Mouse (Mus musculus) heart, adult 2 months (tissue): ENCODE measurements around the gene Arhgef25. TPM values are rescaled to one million over a fixed set of nuclear protein-coding genes. Genes with fewer than 3 reads are reported as not detected.

ENCODE experiments used
- DNase-seq, 2 experiments: peaks; one replicate each; pipeline ENCODE4 v3.0.0; 2021
- H3K27ac ChIP-seq: fragments of 200-600 bp; 2 replicates; pipeline ENCODE4 v1.8.1; 2022
- H3K27me3 ChIP-seq: fragments of 200-500 bp; 2 replicates; pipeline ENCODE4 v1.6.1; 2012; ENCODE audit warnings: mild to moderate bottlenecking, low read length, inconsistent platforms, mixed read lengths; ENCODE audit not compliant: control insufficient read depth, insufficient read depth
- H3K36me3 ChIP-seq: fragments of 200-500 bp; 2 replicates; pipeline ENCODE4 v1.6.1; 2012; ENCODE audit warnings: low read length, inconsistent platforms; ENCODE audit not compliant: control insufficient read depth, insufficient read depth
- H3K4me1 ChIP-seq: fragments of 200-500 bp; 2 replicates; pipeline ENCODE4 v1.6.1; 2011; ENCODE audit warnings: low read length; ENCODE audit not compliant: control insufficient read depth, insufficient read depth
- H3K4me3 ChIP-seq: fragments of 200-600 bp; 2 replicates; pipeline ENCODE4 v1.8.1; 2022
- H3K79me2 ChIP-seq: fragments of 200-500 bp; replicated peaks from 2 replicates; pipeline ENCODE4 v1.6.1; 2012; ENCODE audit warnings: mild to moderate bottlenecking, inconsistent platforms, low read length, moderate library complexity, mixed read lengths; ENCODE audit not compliant: control insufficient read depth, insufficient read depth
- H3K9ac ChIP-seq: fragments of 200-500 bp; 2 replicates; pipeline ENCODE4 v1.6.1; 2012; ENCODE audit warnings: low read depth, mild to moderate bottlenecking, control low read depth, inconsistent platforms, low read length, mixed read lengths
- CTCF ChIP-seq: fragments of 200-600 bp; IDR thresholded peaks from 2 replicates; pipeline ENCODE4 v1.8.1; 2022; ENCODE audit warnings: antibody characterized with exemption, mild to moderate bottlenecking, moderate library complexity
- EP300 ChIP-seq: fragments of 200-500 bp; IDR thresholded peaks from 2 replicates; pipeline ENCODE4 v1.6.1; 2011; ENCODE audit warnings: low read depth, low read length, control low read depth; ENCODE audit not compliant: insufficient read depth
- POLR2A ChIP-seq: fragments of 200-500 bp; IDR thresholded peaks from 2 replicates; pipeline ENCODE4 v1.6.1; 2011; ENCODE audit warnings: mild to moderate bottlenecking, low read depth, low read length, control low read depth; ENCODE audit not compliant: insufficient read depth
- WGBS: fragments of 180-500 bp; shearing (Covaris S2); methylation state at CpG from one replicate; pipeline ENCODE4 v1.1.7; 2018; 5-methylcytosine and 5-hydroxymethylcytosine counted together
- intact Hi-C: fragments of 180-260 bp; cut with DNase I; formaldehyde crosslinking; loops from one replicate; pipeline ENCODE4 v1.15.1; 2025
- polyA plus RNA-seq: library from polyadenylated mRNA; depleted of rRNA; stranded (reverse); fragments of >200 nt; gene quantifications from 2 replicates; pipeline ENCODE4 v1.2.3, GENCODE M21; 2012
- total RNA-seq, 2 experiments: library from RNA; stranded (reverse); gene quantifications; 2 replicates each; pipeline ENCODE4 v1.2.3; 2021

Gene Arhgef25
- total and polyA plus RNA-seq, 3 experiments, result 9.8 to 18.2 (median 10.1) TPM

DNA sequence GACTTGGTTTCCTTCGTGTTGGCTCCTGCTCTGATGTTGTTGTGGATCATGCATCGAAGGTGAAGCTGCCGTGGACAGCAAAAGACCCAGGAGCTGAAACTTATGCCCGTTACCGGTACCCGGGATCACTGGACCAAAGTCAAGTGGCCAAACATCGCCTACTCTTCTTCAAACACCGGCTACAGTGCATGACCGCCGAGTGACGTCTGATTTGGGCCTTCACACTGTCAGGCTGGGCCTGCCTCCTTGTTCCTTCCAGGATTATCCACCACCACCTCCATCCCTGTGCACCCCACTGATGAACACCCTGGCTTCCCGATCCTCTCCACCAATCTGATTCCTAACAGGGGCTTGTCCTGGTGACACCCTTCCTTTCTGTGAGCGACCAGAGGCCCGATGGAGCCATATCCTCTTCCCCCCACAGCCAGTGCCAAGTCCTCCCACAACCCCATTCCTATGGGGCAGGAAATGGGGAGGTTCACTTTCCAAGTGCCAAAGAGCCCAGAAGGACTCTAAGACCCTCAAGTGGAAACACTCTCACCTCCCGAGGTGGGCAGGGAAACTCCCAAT is 18.2 kb downstream of the Arhgef25 start:
- Histone ChIP-seq H3K9ac (no peak overlapping the region), H3K4me1 (peaks cover under 1% of the 10 kb centered on the region; the same call in 1 of the 2 replicates), H3K79me2 (no peaks in the 10 kb centered on the region), H3K27ac (no peak overlapping the region), H3K36me3 (no peaks in the 10 kb centered on the region), H3K4me3 (no peak overlapping the region), H3K27me3 (no peaks in the 10 kb centered on the region)
- peak in 1 of 2 experiments; percentile 24 for DNase-seq
- intact Hi-C loops, result loop anchor here (5.0 kb wide), 1 partner anchor 156 kb away; no protein-coding TSS in a partner anchor
- TF ChIP-seq CTCF (no peak), EP300 (no peak), POLR2A (no peak)
- WGBS, result 63% methylated on average over 15 of the region's 15 CpGs

GRCm38 (mm10) chr10:127170837-127171272 is 19.0 kb downstream of the Arhgef25 start:
- H3K27ac ChIP-seq, result no peak overlapping the region
- peak overlapping the region; percentile 19; the same call in 1 of the 2 replicates for H3K4me3 ChIP-seq
- H3K27me3 ChIP-seq, result peaks cover 2% of the 10 kb centered on the region; the same call in 1 of the 2 replicates
- TF ChIP-seq EP300 (no peak), CTCF (peak; percentile 85), POLR2A (peak; percentile 40)
- no peaks in the 10 kb centered on the region; the same call in 1 of the 2 replicates for H3K4me1 ChIP-seq
- no peaks in the 10 kb centered on the region for H3K36me3 ChIP-seq
- intact Hi-C loops, result loop anchor here (5.0 kb wide), 1 partner anchor 156 kb away; no protein-coding TSS in a partner anchor
- WGBS, result 2% methylated on average over 29 of the region's 29 CpGs
- H3K79me2 ChIP-seq, result no peaks in the 10 kb centered on the region
- peak; percentile 80 to 84 for DNase-seq
- H3K9ac ChIP-seq, result no peak overlapping the region

DNA sequence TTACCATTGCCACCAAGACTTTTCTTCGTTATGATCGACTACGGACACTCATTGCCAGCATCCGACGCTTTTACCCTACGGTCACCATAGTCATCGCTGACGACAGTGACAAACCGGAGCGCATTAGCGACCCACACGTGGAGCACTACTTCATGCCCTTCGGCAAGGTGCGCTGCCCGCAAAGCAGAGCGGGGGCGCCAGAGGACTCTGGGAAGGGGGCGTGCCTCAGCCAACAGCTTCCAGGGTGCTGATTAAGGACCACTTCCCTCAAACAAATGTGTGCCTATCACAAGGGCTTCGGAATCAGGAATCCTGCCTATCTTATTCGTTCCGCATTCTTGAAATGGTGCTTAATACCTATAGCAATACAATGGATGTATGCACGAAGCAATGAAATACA is 19.9 kb downstream of the Arhgef25 start:
- 13% methylated on average over 22 of the region's 22 CpGs for WGBS
- no peak for TF ChIP-seq POLR2A
- TF ChIP-seq CTCF, result peak; percentile 56
- TF ChIP-seq EP300, result no peak
- intact Hi-C loops, result loop anchor here (5.0 kb wide), 1 partner anchor 157 kb away; no protein-coding TSS in a partner anchor
- Histone ChIP-seq H3K27ac (no peak overlapping the region), H3K4me3 (no peak overlapping the region), H3K36me3 (no peaks in the 10 kb centered on the region), H3K79me2 (no peaks in the 10 kb centered on the region), H3K9ac (no peak overlapping the region), H3K27me3 (peaks cover 7% of the 10 kb centered on the region; the same call in 1 of the 2 replicates), H3K4me1 (no peaks in the 10 kb centered on the region; the same call in 1 of the 2 replicates)
- peak in 1 of 2 experiments; percentile 52 for DNase-seq

DNA sequence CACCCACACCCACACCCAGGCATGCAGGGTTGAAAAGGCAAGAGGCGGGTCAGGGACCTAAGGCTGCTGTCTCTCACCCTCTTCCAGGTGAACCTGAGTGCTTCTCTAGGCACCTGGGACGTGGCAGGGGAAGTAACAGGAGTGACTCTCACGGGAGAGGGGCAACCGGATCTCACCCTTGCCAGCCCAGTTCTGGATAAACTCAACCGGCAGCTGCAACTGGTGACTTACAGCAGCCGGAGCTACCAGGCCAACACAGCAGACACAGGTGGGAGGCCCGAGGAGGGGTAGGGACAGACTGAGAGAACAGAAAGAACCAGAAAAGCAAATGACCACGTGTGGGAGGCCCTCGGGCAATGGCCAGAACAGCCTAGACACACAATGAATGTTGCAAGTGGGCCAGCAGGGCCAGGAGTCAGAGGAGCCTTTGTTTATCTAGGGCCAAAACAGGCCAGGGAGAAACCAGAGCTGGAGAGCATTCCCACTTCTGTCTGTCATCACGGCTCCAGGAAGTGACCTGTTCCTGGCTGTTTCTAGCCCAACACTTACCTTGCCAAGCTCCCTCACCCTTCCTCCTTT is 22.2 kb downstream of the Arhgef25 start:
- no peak for DNase-seq
- Histone ChIP-seq H3K4me3 (no peak overlapping the region), H3K9ac (no peak overlapping the region), H3K36me3 (no peaks in the 10 kb centered on the region), H3K27ac (no peak overlapping the region), H3K4me1 (peaks cover 3% of the 10 kb centered on the region; the same call in 1 of the 2 replicates), H3K79me2 (no peaks in the 10 kb centered on the region), H3K27me3 (peaks cover 7% of the 10 kb centered on the region; the same call in 1 of the 2 replicates)
- TF ChIP-seq POLR2A (no peak), EP300 (no peak), CTCF (no peak)
- intact Hi-C loops, result no loop called here
- 45% methylated on average over 10 of the region's 10 CpGs for WGBS

GRCm38 (mm10) chr10:127166771-127167613 is 22.9 kb downstream of the Arhgef25 start:
- Histone ChIP-seq H3K36me3 (no peaks in the 10 kb centered on the region), H3K27me3 (peaks cover 7% of the 10 kb centered on the region; the same call in 1 of the 2 replicates), H3K27ac (no peak overlapping the region), H3K4me1 (peaks cover 3% of the 10 kb centered on the region; the same call in 1 of the 2 replicates), H3K4me3 (no peak overlapping the region), H3K9ac (no peak overlapping the region), H3K79me2 (no peaks in the 10 kb centered on the region)
- intact Hi-C loops, result no loop called here
- TF ChIP-seq EP300 (no peak), CTCF (no peak), POLR2A (no peak)
- no peak for DNase-seq
- 46% methylated on average over 15 of the region's 15 CpGs for WGBS
